Mouse (Mus musculus): ENCODE measurements around the gene Gcn1l1.

DNA sequence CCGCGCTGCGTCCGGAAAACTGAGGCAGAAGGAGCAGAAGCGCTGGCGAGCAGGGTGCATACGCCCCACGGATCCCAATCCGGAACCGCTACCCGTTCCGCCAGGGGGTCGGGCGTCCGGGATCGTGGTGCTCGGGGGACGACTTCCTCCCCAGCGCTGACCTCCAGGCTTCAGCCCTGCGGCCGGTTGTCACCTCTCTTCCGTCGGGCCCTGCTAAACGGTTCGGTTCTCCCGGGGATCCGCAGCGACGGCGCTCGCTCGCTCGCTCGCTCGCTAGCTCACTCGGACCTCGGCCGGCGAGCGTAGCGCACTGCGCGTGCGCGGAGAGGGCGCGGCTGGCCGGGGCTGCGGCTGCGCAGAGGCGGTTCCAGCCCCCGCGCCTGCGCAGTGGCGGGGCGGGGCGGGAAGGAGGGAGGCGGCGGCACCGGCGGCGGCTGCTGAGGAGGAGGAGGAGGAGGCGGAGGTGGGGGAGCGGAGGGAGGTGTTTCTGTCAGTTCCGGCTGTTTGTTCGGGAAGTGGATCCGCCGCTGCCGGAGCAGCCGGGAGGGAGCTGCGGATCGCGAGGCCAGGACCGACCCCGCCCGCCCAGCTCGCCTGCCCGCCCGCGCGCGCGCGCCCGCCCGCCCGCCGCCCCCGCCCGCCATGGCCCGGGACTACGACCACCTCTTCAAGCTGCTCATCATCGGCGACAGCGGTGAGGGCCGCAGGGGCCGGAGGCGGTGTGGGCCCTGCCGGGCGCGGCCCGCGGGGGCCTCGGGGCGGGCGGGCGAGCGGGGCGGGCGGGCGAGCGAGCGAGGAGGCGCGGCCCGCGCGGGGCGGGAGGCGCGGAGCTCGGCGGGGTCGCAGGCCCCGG lies 66.7 kb downstream of the Gcn1l1 start, which contains the start of gene Rab35:
- TF ChIP-seq CTCF (IDR thresholded peaks at IDR 0.05; ENCODE audit: low read depth) (peak; percentile 23; the same call in 1 of the 2 replicates), EP300 (IDR thresholded peaks at IDR 0.05; ENCODE audit: low read depth) (no peak)
